Mouse (Mus musculus) stomach, postnatal 0 days (tissue): ENCODE data around the gene Cyyr1. TPM values are rescaled to one million over a fixed set of nuclear protein-coding genes. Genes with fewer than 3 reads are reported as not detected.

Experiments
- ATAC-seq: fragments of 200-750 bp; cut with Nextera tagmentation; 2 replicates; pipeline ENCODE4 v1.8.0; 2017; ENCODE audit not compliant: low FRiP score, low TSS enrichment
- DNase-seq: peaks from one replicate; pipeline ENCODE4 v3.0.0-alpha.2; 2016; ENCODE audit warnings: low spot score
- H3K27ac ChIP-seq: fragments of 300-500 bp; sonication (generic); replicated peaks from 2 replicates; pipeline ENCODE4 v1.5.1; 2014; ENCODE audit warnings: mild to moderate bottlenecking, control low read depth
- H3K27me3 ChIP-seq: fragments of 300-500 bp; sonication (generic); 2 replicates; pipeline ENCODE4 v1.6.1; 2014; ENCODE audit warnings: low read length; ENCODE audit not compliant: control insufficient read depth, insufficient read depth
- H3K36me3 ChIP-seq: fragments of 300-500 bp; sonication (generic); 2 replicates; pipeline ENCODE4 v1.6.1; 2014; ENCODE audit warnings: low read length, mixed read lengths; ENCODE audit not compliant: control insufficient read depth, insufficient read depth
- H3K4me1 ChIP-seq: fragments of 300-500 bp; sonication (generic); replicated peaks from 2 replicates; pipeline ENCODE4 v1.6.1; 2014; ENCODE audit warnings: antibody characterized with exemption; ENCODE audit not compliant: control insufficient read depth, insufficient read depth
- H3K4me2 ChIP-seq: fragments of 300-500 bp; sonication (generic); replicated peaks from 2 replicates; pipeline ENCODE4 v1.6.1; 2014; ENCODE audit warnings: low read depth, mild to moderate bottlenecking, control low read depth, moderate library complexity
- H3K4me3 ChIP-seq: fragments of 300-500 bp; sonication (generic); 2 replicates; pipeline ENCODE4 v1.5.1; 2014; ENCODE audit warnings: low read depth, low read length, control low read depth
- H3K9ac ChIP-seq: fragments of 300-500 bp; sonication (generic); 2 replicates; pipeline ENCODE4 v1.6.1; 2014; ENCODE audit warnings: mild to moderate bottlenecking, low read length, control low read depth, mixed read lengths
- H3K9me3 ChIP-seq: fragments of 300-500 bp; sonication (generic); 2 replicates; pipeline ENCODE4 v1.6.1; 2016; ENCODE audit warnings: low read length; ENCODE audit not compliant: control insufficient read depth
- CTCF ChIP-seq: IDR thresholded peaks from 2 replicates; pipeline ENCODE4 v1.5.1; 2016; ENCODE audit warnings: antibody characterized with exemption, low read depth, mild to moderate bottlenecking, moderate library complexity
- EP300 ChIP-seq: optimal IDR thresholded peaks from 2 replicates; pipeline ENCODE3; 2016; ENCODE audit warnings: antibody characterized with exemption
- WGBS: fragments of 180-500 bp; shearing (Covaris S2); extraction: QIAGEN DNeasy Blood & Tissue Kit; methylation state at CpG from one replicate; pipeline ENCODE4 v1.1.7; 2014; 5-methylcytosine and 5-hydroxymethylcytosine counted together
- polyA plus RNA-seq: library from polyadenylated mRNA; unstranded; fragments of >200 nt; fragmentation: Nextera tagmentation; extraction: Ambion mirVana; gene quantifications from 2 replicates; pipeline ENCODE4 v1.2.1, GENCODE M21; 2015

Gene Cyyr1
- polyA plus RNA-seq, 1 experiment from 2014 or later, result 2.0 TPM

DNA sequence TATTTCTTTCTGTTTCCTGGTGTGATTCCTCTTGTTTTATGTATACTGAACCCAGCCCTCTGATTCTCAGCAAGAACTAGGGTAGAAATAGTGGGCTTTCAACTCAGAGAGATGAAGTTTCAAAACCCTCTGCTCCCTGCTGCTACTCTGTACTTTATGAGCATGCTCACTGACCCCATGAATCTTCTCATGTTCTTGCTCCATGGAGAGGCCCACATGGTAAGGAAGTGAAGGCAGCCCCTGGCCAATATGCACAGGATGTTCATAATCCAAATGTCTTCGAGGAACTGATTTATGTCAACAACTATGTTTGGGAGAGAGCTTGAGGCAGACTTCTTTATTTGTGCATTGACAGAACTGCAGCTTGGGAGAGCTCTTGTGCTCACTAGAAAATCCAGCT, 106.9 kb downstream of the Cyyr1 start:
- 33% methylated on average over 1 of the region's 1 CpGs for WGBS
- H3K4me2 ChIP-seq, result no peak overlapping the region
- DNase-seq (no peak), ATAC-seq (no peak)
- no peak overlapping the region for H3K4me3 ChIP-seq
- no peaks in the 10 kb centered on the region for H3K27me3 ChIP-seq
- H3K9ac ChIP-seq, result no peak overlapping the region
- no peaks in the 10 kb centered on the region for H3K9me3 ChIP-seq
- TF ChIP-seq CTCF (no peak), EP300 (no peak)
- peak overlapping the region; percentile 13; the same call in 1 of the 2 replicates for H3K27ac ChIP-seq
- no peaks in the 10 kb centered on the region for H3K36me3 ChIP-seq
- H3K4me1 ChIP-seq, result no peaks in the 10 kb centered on the region

GRCm38 (mm10) chr16:85445801-85446200, 107.4 kb downstream of the Cyyr1 start:
- ATAC-seq (no peak), DNase-seq (no peak)
- Histone ChIP-seq H3K27me3 (no peaks in the 10 kb centered on the region), H3K4me2 (no peak overlapping the region), H3K4me3 (no peak overlapping the region), H3K9ac (no peak overlapping the region), H3K9me3 (no peaks in the 10 kb centered on the region), H3K36me3 (no peaks in the 10 kb centered on the region), H3K27ac (no peak overlapping the region), H3K4me1 (no peaks in the 10 kb centered on the region)
- 59% methylated on average over 3 of the region's 3 CpGs for WGBS
- no peak for TF ChIP-seq CTCF
- TF ChIP-seq EP300, result no peak

DNA sequence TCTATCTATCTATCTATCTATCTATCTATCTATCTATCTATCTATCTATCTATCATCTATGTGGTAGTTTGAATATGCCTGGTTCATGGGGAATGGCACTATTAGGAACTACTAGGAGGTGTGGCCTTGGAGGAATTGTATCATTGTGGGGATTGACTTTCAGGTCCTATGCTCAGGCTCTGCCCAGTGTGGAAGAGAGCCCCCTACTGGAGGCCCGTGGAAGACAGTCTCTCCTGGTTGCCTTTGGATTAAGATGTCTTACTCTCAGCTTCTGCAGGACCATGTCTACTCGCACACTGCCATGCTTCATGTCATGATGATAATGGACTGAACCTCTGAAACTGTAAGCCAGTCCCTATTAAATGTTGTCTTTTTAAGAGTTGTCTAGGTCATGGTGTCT, 117.8 kb downstream of the Cyyr1 start:
- Histone ChIP-seq H3K4me1 (no peaks in the 10 kb centered on the region), H3K27me3 (no peaks in the 10 kb centered on the region), H3K9me3 (no peaks in the 10 kb centered on the region), H3K9ac (no peak overlapping the region), H3K4me2 (no peak overlapping the region), H3K36me3 (no peaks in the 10 kb centered on the region), H3K4me3 (no peak overlapping the region), H3K27ac (no peak overlapping the region)
- ATAC-seq, result no peak
- WGBS, result 67% methylated on average over 2 of the region's 2 CpGs
- no peak for DNase-seq
- TF ChIP-seq EP300 (no peak), CTCF (peak; percentile 47)

GRCm38 (mm10) chr16:85429173-85429572, 124.0 kb downstream of the Cyyr1 start:
- Histone ChIP-seq H3K4me1 (no peaks in the 10 kb centered on the region), H3K4me3 (no peak overlapping the region), H3K9ac (no peak overlapping the region), H3K9me3 (no peaks in the 10 kb centered on the region), H3K27me3 (no peaks in the 10 kb centered on the region), H3K4me2 (no peak overlapping the region), H3K27ac (no peak overlapping the region), H3K36me3 (no peaks in the 10 kb centered on the region)
- no peak for ATAC-seq
- TF ChIP-seq CTCF (no peak), EP300 (no peak)
- DNase-seq, result no peak
- WGBS, result 37% methylated on average over 3 of the region's 3 CpGs

DNA sequence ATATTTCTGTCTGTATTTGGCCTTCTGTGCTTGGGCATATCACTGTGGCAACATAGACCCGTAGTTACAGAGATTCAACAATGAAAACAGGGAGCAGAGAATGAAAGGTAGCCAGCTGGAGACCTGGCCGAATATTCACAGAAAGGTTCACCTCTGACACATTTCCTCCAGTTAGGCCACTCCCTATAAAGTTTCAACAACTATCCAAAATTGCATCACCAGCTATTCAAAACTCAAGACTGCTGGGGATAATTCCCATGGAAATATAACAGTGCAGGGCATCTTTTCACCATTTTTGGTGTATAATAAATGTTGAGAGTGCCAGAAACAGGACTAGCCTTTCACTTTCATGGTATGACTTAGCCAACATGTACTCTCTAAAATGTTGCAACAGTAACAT, 130.3 kb downstream of the Cyyr1 start:
- Histone ChIP-seq H3K27ac (no peak overlapping the region), H3K4me2 (no peak overlapping the region), H3K9me3 (no peaks in the 10 kb centered on the region), H3K4me3 (no peak overlapping the region), H3K27me3 (no peaks in the 10 kb centered on the region), H3K4me1 (no peaks in the 10 kb centered on the region), H3K36me3 (no peaks in the 10 kb centered on the region), H3K9ac (no peak overlapping the region)
- ATAC-seq (no peak), DNase-seq (no peak)
- TF ChIP-seq EP300 (no peak), CTCF (no peak)
- 57% methylated on average over 2 of the region's 2 CpGs for WGBS

DNA sequence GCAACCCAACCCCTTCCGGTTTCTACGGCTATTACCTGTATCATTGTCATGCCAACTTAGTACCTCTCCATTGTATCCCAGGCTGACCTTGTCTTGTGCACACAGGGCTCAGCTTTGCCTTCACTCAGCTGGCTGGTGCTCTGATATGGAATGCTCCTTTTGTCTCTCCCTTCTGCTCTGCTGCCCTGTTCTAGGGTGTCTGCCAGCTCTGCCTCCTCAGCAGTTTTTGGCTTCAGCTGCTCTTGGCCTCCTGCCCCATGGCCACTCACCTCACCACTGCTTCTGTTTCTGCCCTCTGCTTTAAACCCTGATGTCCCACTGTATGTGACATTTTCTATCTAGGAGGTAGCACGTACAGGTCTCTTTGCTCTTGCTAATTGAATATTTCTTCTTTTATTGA, 137.8 kb downstream of the Cyyr1 start:
- H3K4me2 ChIP-seq, result no peak overlapping the region
- ATAC-seq (no peak), DNase-seq (no peak)
- no peaks in the 10 kb centered on the region for H3K36me3 ChIP-seq
- H3K4me3 ChIP-seq, result no peak overlapping the region
- no peaks in the 10 kb centered on the region for H3K27me3 ChIP-seq
- no peaks in the 10 kb centered on the region for H3K4me1 ChIP-seq
- H3K9me3 ChIP-seq, result no peaks in the 10 kb centered on the region
- no peak overlapping the region for H3K9ac ChIP-seq
- TF ChIP-seq CTCF, result no peak
- TF ChIP-seq EP300, result no peak
- WGBS, result 71% methylated on average over 3 of the region's 3 CpGs
- H3K27ac ChIP-seq, result no peak overlapping the region
